Mouse (Mus musculus) kidney, adult 18-20 months (tissue): ENCODE measurements around the gene C3.
A peak's percentile ranks its signal among the peaks of the same experiment; 100 is the strongest.

Experiments used
- DNase-seq: peaks from one replicate; pipeline ENCODE4 v3.0.0; 2021

C3 gene

GRCm38 (mm10) chr17:57249186-57250181 is 21.5 kb upstream of the C3 start, which contains the start of gene Trip10:
TSS of gene Trip10 (plus strand) at chr17:57249455.
- peak; percentile 99 for DNase-seq

GRCm38 (mm10) chr17:57248771-57249170 is 20.8 kb upstream of the C3 start:
- no peak for DNase-seq

GRCm38 (mm10) chr17:57248201-57248699 is 20.3 kb upstream of the C3 start, which contains the start of gene Gpr108:
TSS of gene Gpr108 (minus strand) at chr17:57248446.
- DNase-seq = peak; percentile 89

- DNase-seq = peak; percentile 91
Measured at GRCm38 (mm10) chr17:57247393-57248200, 19.7 kb upstream of the C3 start.

GRCm38 (mm10) chr17:57246663-57247392 is 18.9 kb upstream of the C3 start:
- DNase-seq = no peak

GRCm38 (mm10) chr17:57245311-57245929 is 17.5 kb upstream of the C3 start:
- DNase-seq = no peak

GRCm38 (mm10) chr17:57243650-57244370 is 15.9 kb upstream of the C3 start:
- no peak for DNase-seq

GRCm38 (mm10) chr17:57237181-57237580 is 9.2 kb upstream of the C3 start:
- DNase-seq = no peak

GRCm38 (mm10) chr17:57235803-57236202 is 7.9 kb upstream of the C3 start:
- DNase-seq = no peak

GRCm38 (mm10) chr17:57234254-57234928 is 6.5 kb upstream of the C3 start:
- DNase-seq = peak; percentile 63

- DNase-seq = peak; percentile 81
Measured at GRCm38 (mm10) chr17:57233038-57233437, 5.1 kb upstream of the C3 start.

GRCm38 (mm10) chr17:57232200-57232599 is 4.3 kb upstream of the C3 start:
- no peak for DNase-seq

- no peak for DNase-seq
Measured at GRCm38 (mm10) chr17:57231321-57231771, 3.4 kb upstream of the C3 start.

GRCm38 (mm10) chr17:57230728-57231125 is 2.8 kb upstream of the C3 start:
- DNase-seq = peak; percentile 55

GRCm38 (mm10) chr17:57229851-57230727 is 2.2 kb upstream of the C3 start:
- no peak for DNase-seq

- no peak for DNase-seq
Measured at GRCm38 (mm10) chr17:57228873-57229272, 937 bp upstream of the C3 start.

GRCm38 (mm10) chr17:57227468-57227867 is 468 bp downstream of the C3 start:
- DNase-seq = no peak

- DNase-seq = no peak
Measured at GRCm38 (mm10) chr17:57223313-57223712, 4.6 kb downstream of the C3 start.

GRCm38 (mm10) chr17:57221911-57222310 is 6.0 kb downstream of the C3 start:
- DNase-seq = no peak

- DNase-seq = peak; percentile 66
Measured at GRCm38 (mm10) chr17:57219884-57220207, 8.1 kb downstream of the C3 start.
